Mouse (Mus musculus): ENCODE data around the gene Rer1. TPM values are rescaled to one million over a fixed set of nuclear protein-coding genes. Genes with fewer than 3 reads are reported as not detected.
"Not testable (repeated sequence)": the region's sequence is repeated elsewhere in the genome, so short reads cannot be mapped to it uniquely, and the experiment has no call there.

The Rer1 gene
- polyA plus RNA-seq, 1 experiment from 2014 or later: 211 TPM

- Histone ChIP-seq H3K27ac (ENCODE audit: low read length) (peak overlapping the region; percentile 77), H3K36me3 (ENCODE audit: control insufficient read depth, insufficient read depth, low read length) (peaks cover 14% of the 10 kb centered on the region), H3K4me3 (ENCODE audit: low read length) (peak overlapping the region; percentile 97), H3K27me3 (replicated peaks; ENCODE audit: control insufficient read depth, insufficient read depth, low read length) (no peaks in the 10 kb centered on the region), H3K4me2 (ENCODE audit: low read depth, low read length) (peak overlapping the region; percentile 77), H3K9ac (ENCODE audit: low read depth, low read length) (peak overlapping the region; percentile 94), H3K4me1 (ENCODE audit: control insufficient read depth, insufficient read depth, low read length) (peaks cover 39% of the 10 kb centered on the region), H3K9me3 (ENCODE audit: control insufficient read depth, low read length) (no peaks in the 10 kb centered on the region)
- WGBS: 63% methylated on average over 7 of the region's 7 CpGs
- no peak for ATAC-seq
Measured at GRCm38 (mm10) chr4:155084351-155084750, 1.8 kb downstream of the Rer1 start.

GRCm38 (mm10) chr4:155083553-155083952, 2.6 kb downstream of the Rer1 start:
- H3K36me3 ChIP-seq (ENCODE audit: control insufficient read depth, insufficient read depth, low read length): peaks cover 14% of the 10 kb centered on the region
- H3K27me3 ChIP-seq (replicated peaks; ENCODE audit: control insufficient read depth, insufficient read depth, low read length): no peaks in the 10 kb centered on the region
- peak overlapping the region; percentile 69 for H3K27ac ChIP-seq (ENCODE audit: low read length)
- peak overlapping the region; percentile 53 for H3K9ac ChIP-seq (ENCODE audit: low read depth, low read length)
- 73% methylated on average over 4 of the region's 4 CpGs for WGBS
- peak overlapping the region; percentile 77; the same call in 1 of the 2 replicates for H3K4me2 ChIP-seq (ENCODE audit: low read depth, low read length)
- H3K9me3 ChIP-seq (ENCODE audit: control insufficient read depth, low read length): no peaks in the 10 kb centered on the region
- peak; percentile 11; the same call in 1 of the 2 replicates for ATAC-seq
- H3K4me3 ChIP-seq (ENCODE audit: low read length): peak overlapping the region; percentile 17; the same call in 1 of the 2 replicates
- peaks cover 39% of the 10 kb centered on the region for H3K4me1 ChIP-seq (ENCODE audit: control insufficient read depth, insufficient read depth, low read length)

GRCm38 (mm10) chr4:155079666-155080065, 6.5 kb downstream of the Rer1 start:
- no peak for ATAC-seq
- no peak overlapping the region for H3K27ac ChIP-seq (ENCODE audit: low read length)
- no peak overlapping the region for H3K4me2 ChIP-seq (ENCODE audit: low read depth, low read length)
- H3K9ac ChIP-seq (ENCODE audit: low read depth, low read length): no peak overlapping the region
- H3K36me3 ChIP-seq (ENCODE audit: control insufficient read depth, insufficient read depth, low read length): peaks cover 23% of the 10 kb centered on the region
- H3K4me3 ChIP-seq (ENCODE audit: low read length): no peak overlapping the region
- H3K27me3 ChIP-seq (replicated peaks; ENCODE audit: control insufficient read depth, insufficient read depth, low read length): no peaks in the 10 kb centered on the region
- WGBS: 80% methylated on average over 6 of the region's 6 CpGs
- H3K9me3 ChIP-seq (ENCODE audit: control insufficient read depth, low read length): no peaks in the 10 kb centered on the region
- H3K4me1 ChIP-seq (ENCODE audit: control insufficient read depth, insufficient read depth, low read length): peaks cover 24% of the 10 kb centered on the region

GRCm38 (mm10) chr4:155078808-155079207, 7.4 kb downstream of the Rer1 start:
- WGBS: 86% methylated on average over 10 of the region's 10 CpGs
- H3K9me3 ChIP-seq (ENCODE audit: control insufficient read depth, low read length); H3K4me2 ChIP-seq (ENCODE audit: low read depth, low read length); H3K9ac ChIP-seq (ENCODE audit: low read depth, low read length); H3K27ac ChIP-seq (ENCODE audit: low read length); H3K27me3 ChIP-seq (replicated peaks; ENCODE audit: control insufficient read depth, insufficient read depth, low read length); H3K4me3 ChIP-seq (ENCODE audit: low read length); ATAC-seq: not testable (repeated sequence)
- peaks cover 16% of the 10 kb centered on the region for H3K4me1 ChIP-seq (ENCODE audit: control insufficient read depth, insufficient read depth, low read length)
- H3K36me3 ChIP-seq (ENCODE audit: control insufficient read depth, insufficient read depth, low read length): peaks cover 26% of the 10 kb centered on the region

GRCm38 (mm10) chr4:155076677-155077076, 9.5 kb downstream of the Rer1 start:
- Histone ChIP-seq H3K4me1 (ENCODE audit: control insufficient read depth, insufficient read depth, low read length) (peaks cover 5% of the 10 kb centered on the region; the same call in 1 of the 2 replicates), H3K4me3 (ENCODE audit: low read length) (no peak overlapping the region), H3K9ac (ENCODE audit: low read depth, low read length) (no peak overlapping the region), H3K36me3 (ENCODE audit: control insufficient read depth, insufficient read depth, low read length) (peaks cover 34% of the 10 kb centered on the region), H3K27me3 (replicated peaks; ENCODE audit: control insufficient read depth, insufficient read depth, low read length) (no peaks in the 10 kb centered on the region), H3K4me2 (ENCODE audit: low read depth, low read length) (no peak overlapping the region), H3K27ac (ENCODE audit: low read length) (no peak overlapping the region), H3K9me3 (ENCODE audit: control insufficient read depth, low read length) (no peaks in the 10 kb centered on the region)
- ATAC-seq: no peak
- 60% methylated on average over 9 of the region's 9 CpGs for WGBS

GRCm38 (mm10) chr4:155075813-155076212, 10.4 kb downstream of the Rer1 start:
- H3K9ac ChIP-seq (ENCODE audit: low read depth, low read length): no peak overlapping the region
- no peak overlapping the region for H3K4me2 ChIP-seq (ENCODE audit: low read depth, low read length)
- no peak overlapping the region for H3K27ac ChIP-seq (ENCODE audit: low read length)
- 94% methylated on average over 2 of the region's 2 CpGs for WGBS
- H3K4me1 ChIP-seq (ENCODE audit: control insufficient read depth, insufficient read depth, low read length): peaks cover 5% of the 10 kb centered on the region; the same call in 1 of the 2 replicates
- peaks cover 37% of the 10 kb centered on the region for H3K36me3 ChIP-seq (ENCODE audit: control insufficient read depth, insufficient read depth, low read length)
- no peak for ATAC-seq
- H3K27me3 ChIP-seq (replicated peaks; ENCODE audit: control insufficient read depth, insufficient read depth, low read length): no peaks in the 10 kb centered on the region
- no peak overlapping the region for H3K4me3 ChIP-seq (ENCODE audit: low read length)
- no peaks in the 10 kb centered on the region for H3K9me3 ChIP-seq (ENCODE audit: control insufficient read depth, low read length)

GRCm38 (mm10) chr4:155075137-155075536, 11.0 kb downstream of the Rer1 start:
- Histone ChIP-seq H3K27me3 (replicated peaks; ENCODE audit: control insufficient read depth, insufficient read depth, low read length) (no peaks in the 10 kb centered on the region), H3K36me3 (ENCODE audit: control insufficient read depth, insufficient read depth, low read length) (peaks cover 38% of the 10 kb centered on the region)

GRCm38 (mm10) chr4:155074418-155074817, 11.8 kb downstream of the Rer1 start:
- 80% methylated on average over 9 of the region's 9 CpGs for WGBS
- H3K36me3 ChIP-seq (ENCODE audit: control insufficient read depth, insufficient read depth, low read length): peaks cover 39% of the 10 kb centered on the region
- H3K4me3 ChIP-seq (ENCODE audit: low read length): no peak overlapping the region
- no peak overlapping the region for H3K27ac ChIP-seq (ENCODE audit: low read length)
- H3K4me1 ChIP-seq (ENCODE audit: control insufficient read depth, insufficient read depth, low read length): no peaks in the 10 kb centered on the region
- no peaks in the 10 kb centered on the region for H3K27me3 ChIP-seq (replicated peaks; ENCODE audit: control insufficient read depth, insufficient read depth, low read length)
- no peak overlapping the region for H3K4me2 ChIP-seq (ENCODE audit: low read depth, low read length)
- H3K9me3 ChIP-seq (ENCODE audit: control insufficient read depth, low read length): no peaks in the 10 kb centered on the region
- no peak for ATAC-seq
- H3K9ac ChIP-seq (ENCODE audit: low read depth, low read length): no peak overlapping the region

More at GRCm38 (mm10) chr4:155075137-155075536, 11.0 kb downstream of the Rer1 start:
- Histone ChIP-seq H3K27ac (ENCODE audit: low read length) (no peak overlapping the region), H3K9ac (ENCODE audit: low read depth, low read length) (no peak overlapping the region), H3K9me3 (ENCODE audit: control insufficient read depth, low read length) (no peaks in the 10 kb centered on the region), H3K4me1 (ENCODE audit: control insufficient read depth, insufficient read depth, low read length) (no peaks in the 10 kb centered on the region), H3K4me2 (ENCODE audit: low read depth, low read length) (no peak overlapping the region), H3K4me3 (ENCODE audit: low read length) (no peak overlapping the region)
- WGBS: 91% methylated on average over 9 of the region's 9 CpGs
- ATAC-seq: no peak

GRCm38 (mm10) chr4:155070921-155071320, 15.3 kb downstream of the Rer1 start:
- ATAC-seq: no peak
- H3K36me3 ChIP-seq (ENCODE audit: control insufficient read depth, insufficient read depth, low read length): peaks cover 39% of the 10 kb centered on the region
- no peak overlapping the region for H3K4me2 ChIP-seq (ENCODE audit: low read depth, low read length)
- no peak overlapping the region for H3K4me3 ChIP-seq (ENCODE audit: low read length)
- H3K27me3 ChIP-seq (replicated peaks; ENCODE audit: control insufficient read depth, insufficient read depth, low read length): no peaks in the 10 kb centered on the region
- 89% methylated on average over 5 of the region's 5 CpGs for WGBS
- H3K4me1 ChIP-seq (ENCODE audit: control insufficient read depth, insufficient read depth, low read length): peaks cover 17% of the 10 kb centered on the region
- no peak overlapping the region for H3K27ac ChIP-seq (ENCODE audit: low read length)
- no peak overlapping the region for H3K9ac ChIP-seq (ENCODE audit: low read depth, low read length)
- H3K9me3 ChIP-seq (ENCODE audit: control insufficient read depth, low read length): no peaks in the 10 kb centered on the region

GRCm38 (mm10) chr4:155070199-155070598, 16.0 kb downstream of the Rer1 start:
- Histone ChIP-seq H3K9me3 (ENCODE audit: control insufficient read depth, low read length) (no peaks in the 10 kb centered on the region), H3K4me1 (ENCODE audit: control insufficient read depth, insufficient read depth, low read length) (peaks cover 17% of the 10 kb centered on the region), H3K27me3 (replicated peaks; ENCODE audit: control insufficient read depth, insufficient read depth, low read length) (no peaks in the 10 kb centered on the region), H3K27ac (ENCODE audit: low read length) (no peak overlapping the region), H3K4me3 (ENCODE audit: low read length) (no peak overlapping the region), H3K4me2 (ENCODE audit: low read depth, low read length) (no peak overlapping the region), H3K9ac (ENCODE audit: low read depth, low read length) (no peak overlapping the region), H3K36me3 (ENCODE audit: control insufficient read depth, insufficient read depth, low read length) (peaks cover 32% of the 10 kb centered on the region)
- no peak for ATAC-seq
- WGBS: 91% methylated on average over 13 of the region's 13 CpGs
